Mouse (Mus musculus): Measurements from ENCODE around the gene Gm13287. TPM values are rescaled to one million over a fixed set of nuclear protein-coding genes. Genes with fewer than 3 reads are reported as not detected.
A peak's percentile ranks its signal among the peaks of the same experiment; 100 is the strongest.

The Gm13287 gene
- polyA plus RNA-seq, 1 experiment from 2014 or later, result not detected

DNA sequence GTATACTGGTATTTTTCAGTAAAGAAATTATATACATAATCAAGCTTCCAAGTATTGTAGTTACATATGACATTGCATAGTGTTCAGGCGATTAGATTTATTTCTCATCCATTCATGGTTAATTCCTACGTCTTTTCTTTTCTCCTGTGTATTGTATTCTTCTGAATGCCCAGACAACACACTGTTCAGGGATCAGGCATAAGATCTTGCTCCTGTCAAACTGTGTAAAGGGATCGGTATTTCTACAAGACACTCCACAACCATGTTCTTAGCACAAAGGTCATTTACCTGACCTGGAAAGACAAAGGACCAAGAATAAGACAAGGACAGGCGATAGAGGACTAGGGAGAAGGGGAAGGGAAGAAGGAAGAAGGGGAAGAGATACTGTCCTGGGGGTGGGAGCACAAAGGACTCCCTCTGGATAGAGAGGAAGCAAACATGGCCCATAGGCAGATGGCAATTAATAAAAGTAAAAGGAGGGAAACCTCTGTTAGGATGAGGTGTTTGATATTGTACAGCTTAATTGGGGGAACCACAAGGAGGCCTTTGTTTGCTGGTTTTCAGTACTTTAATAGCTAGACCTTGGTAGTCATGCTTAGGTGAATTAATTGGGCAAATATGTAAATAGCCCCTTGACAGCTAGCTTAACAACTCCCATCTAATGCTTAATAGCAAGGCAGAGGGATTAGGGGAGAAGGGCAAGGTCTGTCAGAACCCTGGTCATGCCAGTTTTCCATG lies 48.1 kb downstream of the Gm13287 start:
- 16% methylated on average over 4 of the region's 4 CpGs for WGBS
- H3K9me3 ChIP-seq, result no peaks in the 10 kb centered on the region
- ATAC-seq, result peak; percentile 48; the same call in 1 of the 2 replicates
- no peak overlapping the region for H3K27ac ChIP-seq
- H3K27me3 ChIP-seq, result no peaks in the 10 kb centered on the region
- no peak overlapping the region for H3K4me3 ChIP-seq (replicated peaks)
- no peak overlapping the region for H3K4me2 ChIP-seq (replicated peaks)
- H3K9ac ChIP-seq (replicated peaks), result no peak overlapping the region
- no peaks in the 10 kb centered on the region for H3K36me3 ChIP-seq
- H3K4me1 ChIP-seq (replicated peaks), result 0 out of 2 replicates have a peak, but pooled peaks cover 2% of the 10 kb centered on the region

Other genes with a start within 250 kb of the Gm13287 start
- not detected in 2 replicates for gene Ifna15, start 245.0 kb upstream of the Gm13287 start, polyA plus RNA-seq (2015; fragmentation: Nextera tagmentation; extraction: Ambion mirVana)
- not detected in 2 replicates for gene Ifna14, start 231.5 kb upstream of the Gm13287 start, polyA plus RNA-seq (2015; fragmentation: Nextera tagmentation; extraction: Ambion mirVana)
- gene Ifna9, start 210.9 kb upstream of the Gm13287 start, polyA plus RNA-seq (2015; fragmentation: Nextera tagmentation; extraction: Ambion mirVana), result not detected in 2 replicates
- gene Ifna12, start 199.9 kb upstream of the Gm13287 start, polyA plus RNA-seq (2015; fragmentation: Nextera tagmentation; extraction: Ambion mirVana), result not detected in 2 replicates
- not detected in 2 replicates for gene C87499, start 168.8 kb upstream of the Gm13287 start, polyA plus RNA-seq (2015; fragmentation: Nextera tagmentation; extraction: Ambion mirVana)
- not detected in 2 replicates for gene Ifna13, start 158.8 kb upstream of the Gm13287 start, polyA plus RNA-seq (2015; fragmentation: Nextera tagmentation; extraction: Ambion mirVana)
- not detected in 2 replicates for gene Ifna16, start 126.3 kb upstream of the Gm13287 start, polyA plus RNA-seq (2015; fragmentation: Nextera tagmentation; extraction: Ambion mirVana)
- gene Ifna2, start 119.3 kb upstream of the Gm13287 start, polyA plus RNA-seq (2015; fragmentation: Nextera tagmentation; extraction: Ambion mirVana), result not detected in 2 replicates
- gene Ifnab, start 111.9 kb upstream of the Gm13287 start, polyA plus RNA-seq (2015; fragmentation: Nextera tagmentation; extraction: Ambion mirVana), result not detected in 2 replicates
- gene Gm26566, start 81.4 kb upstream of the Gm13287 start, polyA plus RNA-seq (2015; fragmentation: Nextera tagmentation; extraction: Ambion mirVana), result 1.6 and 1.7 TPM in 2 replicates
- 132 and 146 TPM in 2 replicates for gene Klhl9, start 80.8 kb upstream of the Gm13287 start, polyA plus RNA-seq (2015; fragmentation: Nextera tagmentation; extraction: Ambion mirVana)
- gene Gm13271, start 48.4 kb upstream of the Gm13287 start, polyA plus RNA-seq (2015; fragmentation: Nextera tagmentation; extraction: Ambion mirVana), result not detected in 2 replicates
- not detected in 2 replicates for gene Gm13283, start 43.1 kb upstream of the Gm13287 start, polyA plus RNA-seq (2015; fragmentation: Nextera tagmentation; extraction: Ambion mirVana)
- not detected in 2 replicates for gene Gm13290, start 29.4 kb upstream of the Gm13287 start, polyA plus RNA-seq (2015; fragmentation: Nextera tagmentation; extraction: Ambion mirVana)
- gene Gm13289, start 26.3 kb upstream of the Gm13287 start, polyA plus RNA-seq (2015; fragmentation: Nextera tagmentation; extraction: Ambion mirVana), result not detected in 2 replicates
- gene Gm13272, start 23.4 kb upstream of the Gm13287 start, polyA plus RNA-seq (2015; fragmentation: Nextera tagmentation; extraction: Ambion mirVana), result not detected in 2 replicates
- 0.22 TPM in 1 of 2 replicates, not detected in the other for gene Ifnz, start 21.1 kb upstream of the Gm13287 start, polyA plus RNA-seq (2015; fragmentation: Nextera tagmentation; extraction: Ambion mirVana)
- gene Gm13276, start 17.5 kb upstream of the Gm13287 start, polyA plus RNA-seq (2015; fragmentation: Nextera tagmentation; extraction: Ambion mirVana), result not detected in 2 replicates
- not detected in 2 replicates for gene Gm13277, start 14.6 kb upstream of the Gm13287 start, polyA plus RNA-seq (2015; fragmentation: Nextera tagmentation; extraction: Ambion mirVana)
- gene Gm13278, start 11.7 kb upstream of the Gm13287 start, polyA plus RNA-seq (2015; fragmentation: Nextera tagmentation; extraction: Ambion mirVana), result not detected in 2 replicates
- not detected in 2 replicates for gene Gm13275, start 8.8 kb upstream of the Gm13287 start, polyA plus RNA-seq (2015; fragmentation: Nextera tagmentation; extraction: Ambion mirVana)
- gene Gm13279, start 5.9 kb upstream of the Gm13287 start, polyA plus RNA-seq (2015; fragmentation: Nextera tagmentation; extraction: Ambion mirVana), result not detected in 2 replicates
- 0.19 and 0.28 TPM in 2 replicates for gene Gm13285, start 3.6 kb upstream of the Gm13287 start, polyA plus RNA-seq (2015; fragmentation: Nextera tagmentation; extraction: Ambion mirVana)
- not detected in 2 replicates for gene Gm13288, start 2.3 kb downstream of the Gm13287 start, polyA plus RNA-seq (2015; fragmentation: Nextera tagmentation; extraction: Ambion mirVana)
- not detected in 2 replicates for gene Ifna7, start 13.0 kb downstream of the Gm13287 start, polyA plus RNA-seq (2015; fragmentation: Nextera tagmentation; extraction: Ambion mirVana)
- not detected in 2 replicates for gene Ifna11, start 16.7 kb downstream of the Gm13287 start, polyA plus RNA-seq (2015; fragmentation: Nextera tagmentation; extraction: Ambion mirVana)
- gene Ifna6, start 24.2 kb downstream of the Gm13287 start, polyA plus RNA-seq (2015; fragmentation: Nextera tagmentation; extraction: Ambion mirVana), result not detected in 2 replicates
- gene Ifna5, start 32.3 kb downstream of the Gm13287 start, polyA plus RNA-seq (2015; fragmentation: Nextera tagmentation; extraction: Ambion mirVana), result not detected in 2 replicates
- not detected in 2 replicates for gene Ifna4, start 38.6 kb downstream of the Gm13287 start, polyA plus RNA-seq (2015; fragmentation: Nextera tagmentation; extraction: Ambion mirVana)
- not detected in 2 replicates for gene Ifna1, start 46.8 kb downstream of the Gm13287 start, polyA plus RNA-seq (2015; fragmentation: Nextera tagmentation; extraction: Ambion mirVana)
- gene Ifne, start 76.9 kb downstream of the Gm13287 start, polyA plus RNA-seq (2015; fragmentation: Nextera tagmentation; extraction: Ambion mirVana), result not detected in 2 replicates

Measured in midbrain, embryonic 13.5 days (tissue).